Mouse (Mus musculus): ENCODE measurements at regions not wholly inside any gene's neighbourhood (a gene's known extent, or its start where the extent isn't known, plus 50 kb on each side); places are given as distances from the start of the nearest gene placed in this dataset.

DNA sequence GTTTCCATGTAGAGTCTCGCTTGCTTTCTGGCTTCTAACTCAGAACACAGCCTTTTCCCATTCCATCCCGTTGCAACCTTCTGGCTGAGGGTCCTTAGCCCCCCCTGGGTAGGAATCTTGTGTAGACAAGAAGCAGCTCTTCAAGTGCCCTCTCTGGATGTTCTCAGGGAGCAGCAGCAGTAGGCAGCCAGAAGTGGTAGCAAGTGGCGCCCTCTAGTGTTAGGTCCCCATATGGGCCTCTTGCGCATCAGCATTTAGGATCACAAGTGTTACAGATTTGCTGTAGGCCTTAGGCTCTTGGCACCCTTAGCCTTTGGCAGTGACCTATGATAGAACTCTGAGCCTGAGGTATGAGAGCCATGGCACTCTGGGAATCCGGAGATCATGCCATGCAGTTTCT is 239.0 kb downstream of the Hhipl2 start:
- TF ChIP-seq CTCF (IDR thresholded peaks at IDR 0.05; ENCODE audit: extremely low read depth, insufficient read length, insufficient replicate concordance, low read depth, low read length) (peak; percentile 73; the same call in 1 of the 2 replicates), POLR2A (IDR thresholded peaks at IDR 0.05; ENCODE audit: low read depth, low read length) (no peak)
